Mouse (Mus musculus) common myeloid progenitor, adult 5-6 weeks (primary cell): ENCODE data around the gene Sfxn2. TPM values are rescaled to one million over a fixed set of nuclear protein-coding genes. Genes with fewer than 3 reads are reported as not detected.
"Not testable (repeated sequence)": the region's sequence is repeated elsewhere in the genome, so short reads cannot be mapped to it uniquely, and the experiment has no call there.

Experiments used
- ATAC-seq: replicated peaks from 2 replicates; pipeline ENCODE4 v1.8.0; 2016; ENCODE audit warnings: low read depth, mild to moderate bottlenecking, moderate TSS enrichment, inconsistent platforms; ENCODE audit not compliant: poor library complexity, severe bottlenecking
- total RNA-seq: library from RNA; stranded (forward); fragments of 200-1000, 187-1606 nt; gene quantifications from 2 replicates; pipeline ENCODE4 v1.2.3, GENCODE M21; 2017

Sfxn2 gene
- total RNA-seq, 1 experiment from 2014 or later, result 13.3 TPM

DNA sequence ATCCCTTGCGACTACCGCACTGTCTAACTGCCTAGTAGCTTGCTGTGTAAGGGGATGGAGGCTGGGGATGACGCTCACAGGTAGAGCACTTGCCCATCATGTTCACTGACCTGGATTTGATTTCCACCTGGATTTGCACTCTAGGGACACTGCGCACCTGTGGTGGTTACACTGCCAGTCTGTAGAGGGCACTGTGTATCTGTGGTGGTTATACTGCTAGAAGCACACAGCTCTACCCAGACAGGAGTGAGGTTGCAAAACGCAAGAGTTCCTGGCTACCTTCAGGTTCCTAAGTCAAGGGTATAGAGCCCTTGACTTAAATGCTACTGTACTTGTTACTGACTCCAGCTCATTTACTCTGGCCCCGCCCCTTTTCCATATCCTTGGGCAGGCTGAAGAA lies 35.0 kb upstream of the Sfxn2 start:
- peak; percentile 57; the same call in 1 of the 2 replicates for ATAC-seq

DNA sequence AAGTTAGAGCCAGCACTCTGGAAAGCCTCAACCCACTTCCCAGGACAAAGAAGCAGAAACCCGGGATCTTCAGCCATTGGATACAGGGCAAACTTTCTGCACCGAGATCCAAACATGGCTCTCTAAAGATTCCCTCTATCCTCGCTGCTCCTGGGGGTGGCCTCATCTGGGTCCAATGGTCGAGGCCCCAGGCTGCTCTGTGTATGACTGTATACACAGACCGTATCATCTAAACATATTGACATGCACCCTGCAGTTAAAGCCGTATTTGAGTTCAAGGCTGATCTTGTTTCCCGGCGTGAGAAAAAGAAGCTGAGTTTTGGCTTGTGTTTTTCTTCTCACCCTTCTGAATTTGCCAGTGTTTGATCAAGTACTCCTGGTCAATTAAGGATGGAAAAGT lies 30.4 kb upstream of the Sfxn2 start:
- no peak for ATAC-seq

DNA sequence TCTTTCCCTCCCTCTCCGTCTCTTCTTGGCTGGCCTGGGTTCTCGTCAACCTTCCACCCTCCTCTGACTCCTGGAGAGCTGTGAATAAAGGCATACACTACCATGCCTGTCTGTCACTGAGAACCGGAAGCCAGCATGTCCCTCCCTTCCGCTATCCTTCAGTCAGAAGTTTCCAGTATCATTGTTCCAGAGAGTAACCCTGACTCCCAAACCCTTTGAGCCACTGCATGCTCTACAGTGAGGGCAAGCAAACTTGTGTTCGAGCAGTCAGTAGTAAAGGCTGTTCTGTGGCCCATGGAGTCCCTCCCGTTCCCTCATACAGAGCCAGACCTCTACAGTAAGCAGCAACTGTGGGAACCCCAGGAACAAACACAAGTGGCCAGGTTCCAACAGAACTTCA lies 25.6 kb upstream of the Sfxn2 start:
- no peak for ATAC-seq

DNA sequence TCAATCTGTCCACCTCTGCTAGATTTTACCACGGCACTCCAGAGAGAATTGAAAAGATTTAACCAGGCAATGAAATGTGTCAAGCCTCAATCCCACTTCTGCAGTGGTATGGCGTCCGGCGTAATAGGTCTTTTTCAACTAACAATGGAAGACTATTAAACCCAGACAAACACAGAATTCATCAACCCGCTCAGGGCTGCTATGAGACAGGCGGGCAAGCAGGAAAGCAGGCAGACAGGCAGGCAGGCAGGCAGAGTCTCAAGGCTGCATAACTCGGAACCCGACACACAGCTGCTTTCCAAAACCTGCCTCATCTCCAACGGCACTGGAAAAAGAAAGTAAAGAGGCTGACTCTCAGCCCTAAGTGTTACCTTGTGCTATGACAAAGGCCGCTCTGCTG lies 25.1 kb upstream of the Sfxn2 start:
- no peak for ATAC-seq

DNA sequence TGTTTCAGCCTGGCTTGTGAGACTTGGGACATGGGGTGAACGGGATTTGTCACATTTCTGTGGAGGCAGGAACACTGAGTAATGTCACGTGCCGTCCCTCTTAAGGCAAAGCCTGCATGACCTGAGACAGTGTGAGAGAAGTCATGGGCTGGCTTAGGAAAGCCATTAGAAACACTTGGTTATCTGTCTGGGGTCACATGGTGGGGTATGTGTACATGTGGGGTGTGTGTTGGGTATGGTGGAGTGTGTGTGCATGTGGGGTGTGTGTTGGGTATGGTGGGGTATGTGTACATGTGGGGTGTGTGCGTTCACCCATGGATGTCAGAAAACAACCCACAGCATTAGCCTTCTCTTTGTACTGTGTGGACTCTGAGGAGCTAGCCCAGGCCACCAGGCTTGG lies 22.8 kb upstream of the Sfxn2 start:
- ATAC-seq, result no peak

DNA sequence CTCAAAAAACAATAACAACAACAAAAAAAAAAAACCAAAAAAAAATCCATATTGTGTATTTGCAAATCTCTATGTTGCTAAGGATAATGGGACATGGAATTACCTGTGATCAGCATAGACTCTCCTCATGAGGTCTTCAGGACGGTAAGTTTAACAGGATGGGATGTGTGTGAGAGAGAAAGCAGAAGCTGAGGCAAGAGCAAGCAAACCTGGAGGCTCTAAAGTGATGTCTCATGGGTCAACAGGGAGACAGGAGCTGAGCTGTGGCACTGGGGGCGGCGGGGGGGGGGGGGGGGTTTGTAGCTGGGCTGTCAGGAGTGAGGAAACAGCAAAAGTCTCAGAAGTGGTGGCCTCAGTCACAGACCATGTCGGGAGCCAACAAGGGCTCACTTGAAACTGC lies 20.7 kb upstream of the Sfxn2 start:
- no peak for ATAC-seq

DNA sequence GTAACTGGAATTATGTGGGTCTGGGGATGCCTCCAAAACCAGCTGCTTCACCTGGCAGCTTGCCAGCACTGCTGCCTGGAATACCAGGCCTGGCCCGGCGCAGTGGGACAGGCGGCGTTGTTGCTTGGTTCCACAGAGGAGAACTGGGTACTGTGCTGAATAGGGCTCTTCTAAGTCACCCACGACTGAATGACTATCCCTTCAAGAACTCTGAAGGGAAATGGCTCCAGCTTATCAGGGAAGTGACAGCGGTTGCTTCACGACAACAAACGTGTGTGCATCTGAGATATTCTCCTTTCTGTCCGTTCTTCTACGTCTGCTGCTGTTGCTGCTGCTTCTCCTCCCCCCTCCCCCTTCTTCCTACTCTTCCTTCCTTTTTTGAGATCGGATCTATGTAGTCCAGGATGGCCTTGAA lies 19.6 kb upstream of the Sfxn2 start:
- peak; percentile 92 for ATAC-seq

DNA sequence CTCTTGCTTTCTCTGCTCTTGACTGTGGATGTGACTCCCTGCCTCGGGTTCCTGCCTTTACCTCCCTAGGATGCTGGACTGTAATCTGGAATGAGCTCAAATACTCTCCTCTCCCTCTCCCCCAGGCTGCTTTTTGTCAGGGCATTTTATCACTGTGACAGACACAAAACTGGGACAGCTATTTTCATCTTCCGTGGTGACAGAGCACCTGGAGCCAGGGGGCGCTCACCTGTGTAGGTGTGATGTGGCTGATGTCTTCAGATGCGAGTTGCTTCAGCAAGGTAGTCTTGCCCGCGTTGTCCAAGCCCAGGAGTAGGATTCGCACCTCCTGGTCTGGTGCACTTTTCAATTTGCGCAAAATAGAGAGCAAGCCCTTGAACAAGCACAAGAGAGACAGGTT lies 15.2 kb upstream of the Sfxn2 start:
- no peak for ATAC-seq

DNA sequence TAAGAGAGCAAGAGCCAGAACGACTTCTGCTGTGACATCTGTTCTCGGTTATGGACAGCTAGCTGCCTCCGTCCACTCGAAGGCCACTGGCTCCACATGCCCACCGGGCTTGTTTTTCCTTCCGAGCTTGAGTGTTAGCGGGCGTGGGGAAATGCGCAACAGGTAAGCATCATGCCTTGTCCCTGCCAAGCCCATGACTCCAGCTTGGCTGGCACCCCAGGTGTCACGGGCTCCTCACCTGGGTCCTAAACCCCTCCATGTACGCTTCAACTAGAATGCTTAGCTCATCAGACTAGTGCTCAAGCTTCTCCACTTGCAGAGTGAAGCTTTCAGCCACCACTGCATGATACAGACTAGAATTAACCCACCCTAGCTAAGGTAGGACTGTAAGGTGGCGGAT lies 14.5 kb upstream of the Sfxn2 start:
- no peak for ATAC-seq

DNA sequence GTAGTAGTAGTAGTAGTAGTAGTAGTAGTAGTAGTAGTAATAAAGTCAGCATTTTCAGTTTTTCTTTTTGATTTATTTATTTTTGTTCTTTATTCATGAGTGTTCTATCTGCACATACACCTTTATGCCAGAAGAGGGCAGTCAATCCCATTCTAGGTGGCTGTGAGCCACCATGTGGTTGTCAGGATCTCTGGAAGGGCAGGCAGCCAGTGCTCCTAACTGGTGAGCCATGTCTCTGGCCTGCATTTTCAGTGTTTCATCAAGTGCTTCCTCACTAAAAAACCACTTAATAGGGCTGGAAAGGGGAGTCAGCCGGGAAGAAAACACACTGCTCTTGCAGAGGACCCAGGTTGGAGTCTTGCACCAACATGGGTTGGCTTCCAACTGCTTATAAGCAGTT lies 11.0 kb upstream of the Sfxn2 start:
- ATAC-seq, result peak; percentile 94

DNA sequence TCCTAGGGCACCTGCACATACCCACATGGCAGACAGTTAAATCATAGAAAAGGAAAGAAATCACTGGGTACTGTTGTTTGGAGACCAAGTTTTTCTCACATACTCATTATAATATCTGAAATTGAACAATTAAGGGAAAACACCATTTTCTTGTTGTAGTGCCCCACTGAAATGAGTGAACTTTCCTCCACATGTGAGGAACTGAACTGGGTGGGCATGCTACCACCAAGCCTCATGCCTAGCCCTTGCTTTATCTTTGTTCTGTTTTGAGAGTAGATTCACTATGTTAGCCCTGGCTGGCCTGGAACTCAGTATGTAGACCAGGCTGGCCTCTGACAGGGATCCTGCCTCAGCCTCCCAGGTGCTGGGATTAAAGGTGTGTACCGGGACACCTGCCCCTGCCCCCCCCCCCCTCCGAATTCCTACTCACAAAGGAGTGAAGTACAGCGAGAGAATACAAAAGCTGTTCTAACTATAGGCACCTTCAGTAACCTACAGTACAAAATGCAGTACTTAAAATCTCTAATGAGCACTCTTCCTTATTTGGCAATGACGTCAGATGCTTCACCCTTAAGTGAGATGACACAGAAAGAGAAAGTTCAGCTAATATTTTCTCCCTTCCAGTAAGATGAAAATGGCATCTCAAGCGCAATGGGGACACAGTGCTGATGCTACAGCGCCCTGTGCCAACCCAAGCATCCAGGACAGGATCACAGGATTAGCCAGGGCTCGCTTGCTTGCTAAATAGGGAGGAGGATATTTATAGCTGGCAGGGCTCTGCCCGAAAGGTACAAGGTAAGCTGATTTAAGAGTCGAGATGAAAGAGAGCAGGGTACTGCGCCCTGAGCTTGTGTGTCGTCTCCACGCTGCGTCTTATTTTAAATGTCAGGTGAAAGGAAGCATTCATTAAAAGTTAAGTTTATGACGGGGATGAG lies 10.3 kb upstream of the Sfxn2 start:
- ATAC-seq, result no peak

DNA sequence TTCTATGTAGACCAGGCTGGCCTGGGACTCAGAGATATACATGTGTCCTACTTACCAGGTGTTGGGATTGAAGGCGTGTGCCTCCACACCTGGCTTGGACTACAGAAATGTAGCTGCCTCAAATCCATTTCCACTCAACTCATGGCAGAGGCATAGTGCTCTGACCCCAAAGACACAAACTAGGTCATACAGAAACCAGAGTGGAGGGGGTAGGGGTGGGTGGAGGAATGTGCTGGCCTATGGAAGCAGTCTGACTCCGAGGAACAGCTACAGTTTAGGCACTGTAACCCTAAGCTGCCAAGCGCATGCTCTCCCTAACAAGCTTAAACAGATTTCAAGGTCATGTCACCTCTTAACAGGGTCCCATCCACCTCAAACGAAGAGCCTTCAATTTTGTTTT lies 9.6 kb upstream of the Sfxn2 start:
- ATAC-seq, result no peak

DNA sequence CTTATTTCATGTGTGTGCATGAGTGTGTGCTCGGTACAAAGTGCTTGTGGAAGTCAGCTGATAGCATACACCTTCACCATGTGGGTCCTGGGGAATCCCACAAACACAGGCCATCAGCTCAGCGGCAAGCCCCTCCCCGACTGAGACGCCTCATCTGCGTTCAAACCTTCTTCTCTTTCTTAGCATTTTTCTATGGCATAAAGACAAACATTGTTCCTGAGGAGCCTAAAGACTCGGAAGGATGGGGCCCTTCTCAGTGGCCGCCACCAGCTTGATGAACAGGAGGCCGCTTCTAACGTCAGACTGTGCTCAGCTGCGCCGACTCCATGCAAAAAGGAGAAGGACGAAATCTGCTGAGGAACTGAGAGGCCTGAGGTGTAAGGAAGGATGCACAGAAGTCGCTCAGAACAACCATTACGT lies 9.1 kb upstream of the Sfxn2 start:
- ATAC-seq, result no peak

DNA sequence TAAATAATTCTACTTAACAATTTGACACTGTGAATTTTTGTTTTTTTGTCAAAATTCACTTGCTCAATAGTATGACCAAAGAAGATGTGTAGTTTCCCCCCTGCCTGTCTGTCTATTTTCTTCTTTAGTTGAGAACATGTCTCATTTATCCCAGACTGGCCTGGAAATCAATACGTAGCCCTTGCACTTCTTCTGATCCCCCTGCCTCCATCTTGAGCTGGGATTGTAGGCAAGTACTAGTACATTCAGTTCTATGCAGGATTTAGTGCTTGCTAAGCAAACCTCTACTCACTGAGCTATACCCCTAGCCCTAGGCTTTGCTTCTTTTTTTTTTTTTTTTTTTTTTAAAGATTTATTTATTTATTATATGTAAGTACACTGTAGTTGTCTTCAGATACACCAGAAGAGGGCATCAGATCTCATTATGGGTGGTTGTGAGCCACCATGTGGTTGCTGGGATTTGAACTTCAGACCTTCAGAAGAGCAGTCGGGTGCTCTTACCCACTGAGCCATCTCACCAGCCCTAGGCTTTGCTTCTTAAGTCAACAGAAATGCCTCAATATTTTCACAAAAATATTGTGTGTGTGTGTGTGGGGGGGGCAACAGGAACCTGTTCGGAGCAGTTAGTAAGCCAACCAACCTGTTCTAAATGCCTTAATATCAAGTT lies 1.8 kb upstream of the Sfxn2 start:
- ATAC-seq, result not testable (repeated sequence)

DNA sequence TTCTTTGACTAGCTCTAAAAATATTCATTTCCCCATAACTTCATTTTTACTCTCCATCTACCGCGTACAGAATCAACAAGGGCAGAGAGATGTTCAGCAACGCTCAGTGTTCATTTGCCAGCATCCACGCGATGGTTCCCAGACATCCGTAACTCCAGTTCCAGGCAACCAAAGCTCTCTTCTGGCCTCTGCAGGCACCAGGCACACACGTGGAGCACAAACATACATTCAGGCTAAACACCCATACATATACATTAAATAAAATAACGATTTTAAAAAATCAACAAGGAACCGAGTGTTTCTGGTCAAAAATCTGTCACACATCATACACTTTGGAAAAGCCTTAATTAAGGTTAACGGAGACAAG lies 1.3 kb upstream of the Sfxn2 start:
- no peak for ATAC-seq

DNA sequence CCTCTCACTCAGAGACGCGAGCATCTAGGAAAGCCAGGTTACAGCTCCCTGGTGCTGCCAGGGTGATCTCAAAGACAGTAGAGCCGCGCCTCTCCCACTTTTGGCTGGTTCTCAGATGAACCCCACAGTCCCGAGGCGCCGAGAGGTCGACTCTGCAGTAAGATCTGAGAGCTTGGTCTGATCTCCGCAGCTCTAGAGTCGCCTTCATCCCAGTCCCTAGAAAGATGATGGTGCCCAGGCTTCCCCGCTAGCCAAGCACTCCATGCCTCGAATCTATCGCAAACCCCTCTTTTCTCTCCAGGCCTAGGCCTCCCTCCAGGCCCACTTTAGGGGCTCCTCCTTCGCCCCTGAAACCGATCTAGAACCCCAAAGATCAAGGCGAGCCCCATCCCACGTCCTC lies 617 bp upstream of the Sfxn2 start:
- peak; percentile 16; the same call in 1 of the 2 replicates for ATAC-seq

DNA sequence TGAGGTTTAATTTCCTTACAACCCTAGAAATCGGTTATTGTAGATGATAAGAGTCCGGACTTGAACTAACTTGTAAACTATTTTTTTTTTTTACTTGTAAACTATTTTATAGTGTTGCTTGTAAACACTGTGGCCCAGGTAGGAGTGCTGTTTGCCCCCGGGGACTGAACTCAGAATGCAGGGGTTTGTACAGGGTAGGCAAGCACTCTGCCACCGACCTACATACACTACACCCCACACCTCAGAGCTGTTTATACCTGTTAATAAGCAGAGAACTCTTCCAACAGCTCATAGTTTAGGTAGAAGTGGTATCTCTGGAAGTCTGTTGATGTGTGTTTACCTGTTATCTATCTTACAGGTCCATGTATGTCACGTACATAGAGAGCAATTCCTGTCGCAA lies 825 bp downstream of the Sfxn2 start:
- ATAC-seq, result no peak

DNA sequence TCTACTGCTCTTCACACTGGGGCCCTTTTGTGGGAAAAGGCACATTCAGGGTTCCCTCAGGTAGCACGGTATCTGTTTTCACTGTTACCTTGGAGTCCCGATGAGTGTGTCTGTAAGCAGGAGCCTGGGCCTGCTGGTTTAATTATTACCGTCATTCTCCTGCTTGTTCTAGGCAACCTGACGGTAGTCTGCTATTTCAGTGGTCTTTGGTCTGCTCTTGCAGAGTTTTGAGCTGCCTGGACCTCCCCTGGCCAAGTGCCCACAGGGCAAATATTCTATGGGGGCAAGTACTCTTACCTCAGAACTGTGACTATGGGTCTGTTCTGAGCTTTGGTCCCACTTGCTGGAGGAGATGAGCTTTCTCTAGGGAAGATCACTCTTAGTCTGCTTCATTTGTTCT lies 2.0 kb downstream of the Sfxn2 start:
- ATAC-seq, result no peak

DNA sequence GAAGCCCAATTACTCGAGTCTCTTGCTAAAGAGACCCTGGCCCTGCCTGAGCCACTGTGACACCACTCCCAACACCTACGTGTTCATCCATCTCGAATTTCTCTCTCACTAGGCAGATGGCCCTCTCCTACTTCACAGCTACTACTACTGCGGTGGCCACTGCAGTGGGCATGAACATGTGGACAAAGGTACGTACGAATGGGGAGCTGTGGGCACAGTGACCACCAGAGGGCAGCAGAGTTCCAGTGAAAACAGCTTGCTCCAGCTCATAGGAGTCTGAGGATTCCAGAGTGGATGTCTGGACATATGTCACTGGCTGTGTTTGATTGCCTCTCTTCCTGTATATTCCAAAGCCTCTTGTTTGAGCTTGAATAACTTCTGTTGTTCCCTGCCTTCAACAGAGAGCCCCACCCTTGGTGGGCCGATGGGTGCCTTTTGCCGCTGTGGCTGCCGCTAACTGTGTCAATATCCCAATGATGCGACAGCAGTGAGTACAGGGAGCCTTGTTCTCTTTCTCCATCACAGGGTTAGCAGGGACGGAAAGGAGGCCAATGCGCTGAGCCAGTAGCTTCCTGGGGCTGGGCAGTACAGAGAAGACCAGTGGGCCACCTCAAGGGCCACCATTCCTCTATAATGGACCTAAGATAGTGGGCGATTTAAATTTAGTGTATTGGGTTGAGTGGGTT lies 14.8 kb downstream of the Sfxn2 start:
- ATAC-seq, result peak; percentile 72; the same call in 1 of the 2 replicates

DNA sequence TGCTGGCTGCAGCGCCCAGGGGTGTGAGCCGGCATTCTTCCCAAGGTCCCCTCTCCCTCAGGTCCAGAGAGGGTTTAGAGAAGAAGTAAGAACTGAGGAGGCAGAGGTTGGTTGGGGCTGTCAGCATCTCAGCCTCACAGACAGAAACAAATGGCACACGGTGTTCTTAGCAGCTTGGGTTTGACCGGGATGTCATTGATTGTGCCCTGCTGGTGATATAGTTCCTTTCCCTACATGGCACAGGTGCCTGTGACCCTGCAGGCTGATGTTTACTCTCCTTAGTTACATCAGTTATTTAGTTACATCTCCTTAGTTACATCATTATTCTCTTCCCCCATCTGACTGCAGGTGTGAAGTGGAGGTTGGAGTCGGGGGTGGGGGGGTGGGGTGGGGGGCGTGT lies 18.4 kb downstream of the Sfxn2 start:
- ATAC-seq, result no peak
